Mouse (Mus musculus): Measurements from ENCODE around the gene Sema6d.

DNA sequence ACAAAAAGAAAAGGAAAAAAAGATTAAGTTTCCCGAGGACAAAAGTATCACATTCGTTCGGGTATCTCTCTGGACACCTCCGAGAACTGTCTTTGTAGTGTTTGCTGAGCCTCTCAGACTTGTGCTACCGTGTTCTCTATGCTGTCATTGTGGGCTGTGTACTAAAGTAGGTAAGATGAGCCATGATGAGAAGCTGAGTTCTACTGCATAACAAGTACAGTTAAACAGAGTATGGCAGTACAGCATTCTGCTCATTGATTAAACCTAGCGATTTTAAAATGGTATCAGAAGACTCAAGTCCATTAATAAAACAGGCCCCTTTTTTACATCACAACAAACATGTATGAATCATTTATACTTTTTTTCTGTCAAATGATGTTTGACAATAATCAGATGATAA, 433.9 kb downstream of the Sema6d start:
- TF ChIP-seq CTCF (IDR thresholded peaks at IDR 0.05; ENCODE audit: low read depth, low read length), result no peak
- no peak for TF ChIP-seq POLR2A (IDR thresholded peaks at IDR 0.05; ENCODE audit: borderline replicate concordance, low read depth, low read length)
